Mouse (Mus musculus) embryo, embryonic 10 days (tissue): ENCODE measurements around the gene Rpl32.

ENCODE experiments used
- DNase-seq: peaks from one replicate; pipeline ENCODE4 v3.0.0-alpha.2; 2015; ENCODE audit warnings: low spot score

Gene Rpl32

GRCm38 (mm10) chr6:115808488-115809231 lies at the start of gene Rpl32:
Gene Rpl32 (minus strand): TSS chr6:115808747.
- DNase-seq, result peak; percentile 95

GRCm38 (mm10) chr6:115856361-115856745 lies 47.8 kb upstream of the Rpl32 start:
- DNase-seq, result no peak

- no peak for DNase-seq
Observed at GRCm38 (mm10) chr6:115855733-115856360, 47.3 kb upstream of the Rpl32 start.

GRCm38 (mm10) chr6:115854432-115854831 lies 45.9 kb upstream of the Rpl32 start:
- peak; percentile 18 for DNase-seq

GRCm38 (mm10) chr6:115853985-115854384 lies 45.4 kb upstream of the Rpl32 start:
- peak; percentile 15 for DNase-seq

- peak; percentile 100 for DNase-seq
Observed at GRCm38 (mm10) chr6:115853091-115853813, 44.7 kb upstream of the Rpl32 start, which contains the start of the genes Mbd4 and Ift122. Gene Mbd4 (minus strand): TSS chr6:115853371. Gene Ift122 (plus strand): TSS chr6:115853470.

- DNase-seq, result no peak
Observed at GRCm38 (mm10) chr6:115852446-115853090, 44.0 kb upstream of the Rpl32 start.

- DNase-seq, result no peak
Observed at GRCm38 (mm10) chr6:115848598-115849304, 40.2 kb upstream of the Rpl32 start.

- DNase-seq, result peak; percentile 63
Observed at GRCm38 (mm10) chr6:115846640-115847411, 38.3 kb upstream of the Rpl32 start.

- DNase-seq, result no peak
Observed at GRCm38 (mm10) chr6:115845006-115845405, 36.5 kb upstream of the Rpl32 start.

- no peak for DNase-seq
Observed at GRCm38 (mm10) chr6:115838745-115839144, 30.2 kb upstream of the Rpl32 start.

- DNase-seq, result peak; percentile 87
Observed at GRCm38 (mm10) chr6:115838161-115838597, 29.6 kb upstream of the Rpl32 start, which contains the start of gene Efcab12. Gene Efcab12 (minus strand): TSS chr6:115838412.

- no peak for DNase-seq
Observed at GRCm38 (mm10) chr6:115833861-115834260, 25.3 kb upstream of the Rpl32 start.

GRCm38 (mm10) chr6:115832152-115832850 lies 23.8 kb upstream of the Rpl32 start:
- DNase-seq, result no peak

GRCm38 (mm10) chr6:115830779-115831601 lies 22.4 kb upstream of the Rpl32 start:
- DNase-seq, result no peak

GRCm38 (mm10) chr6:115823850-115824464 lies 15.4 kb upstream of the Rpl32 start:
- DNase-seq, result peak; percentile 94

- DNase-seq, result no peak
Observed at GRCm38 (mm10) chr6:115821216-115821993, 12.9 kb upstream of the Rpl32 start.

GRCm38 (mm10) chr6:115818129-115818528 lies 9.6 kb upstream of the Rpl32 start:
- DNase-seq, result no peak
